Mouse (Mus musculus): ENCODE measurements around the gene Grsf1.

The Grsf1 gene

GRCm38 (mm10) chr5:88631545-88631944, 44.4 kb downstream of the Grsf1 start:
- DNase-seq (ENCODE audit: low read depth in 2 of 2, low spot score in 2 of 2), result no peak

DNA sequence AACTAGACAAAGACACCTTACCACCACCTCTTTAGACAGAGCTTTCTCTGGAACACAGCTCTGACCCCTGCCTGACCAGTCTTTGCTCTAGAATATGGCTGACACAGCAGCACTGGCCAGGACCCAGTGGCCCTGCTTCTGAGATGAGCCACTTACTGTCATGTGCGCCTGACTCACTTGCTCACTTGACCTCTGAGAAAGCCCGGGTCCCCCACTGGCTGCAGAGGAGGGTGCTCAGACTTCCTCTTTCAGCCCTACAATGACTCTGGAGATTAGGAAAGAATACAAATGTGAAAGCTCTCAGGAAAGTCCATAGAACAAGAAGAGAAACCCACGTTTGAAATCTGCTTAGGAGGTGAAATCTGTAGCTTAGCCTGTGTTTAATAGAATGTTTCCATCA, 45.1 kb downstream of the Grsf1 start:
- DNase-seq (ENCODE audit: low read depth in 2 of 2, low spot score in 2 of 2), result no peak

GRCm38 (mm10) chr5:88629987-88630386, 46.0 kb downstream of the Grsf1 start:
- DNase-seq (ENCODE audit: low read depth in 2 of 2, low spot score in 2 of 2), result no peak

DNA sequence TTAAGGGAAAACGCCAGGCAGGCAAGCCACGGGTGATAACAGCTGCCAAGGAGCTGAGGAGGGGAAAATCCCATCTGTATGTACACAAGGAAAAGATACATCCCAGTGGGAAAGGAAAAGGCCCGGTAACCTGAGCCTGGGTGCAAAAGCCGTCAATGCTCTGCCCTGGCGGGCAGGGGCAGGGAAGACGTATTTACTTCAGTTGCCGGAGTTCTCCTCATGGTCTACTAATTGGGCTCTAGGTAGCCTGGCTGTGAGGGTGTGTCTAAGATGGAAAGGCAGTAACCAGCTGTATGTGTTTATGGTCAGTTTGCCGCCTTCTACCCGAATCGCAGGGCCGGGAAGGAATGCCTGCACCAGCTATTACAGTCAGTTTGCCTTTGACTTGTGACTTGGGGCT, 46.8 kb downstream of the Grsf1 start:
- no peak for DNase-seq (ENCODE audit: low read depth in 2 of 2, low spot score in 2 of 2)

DNA sequence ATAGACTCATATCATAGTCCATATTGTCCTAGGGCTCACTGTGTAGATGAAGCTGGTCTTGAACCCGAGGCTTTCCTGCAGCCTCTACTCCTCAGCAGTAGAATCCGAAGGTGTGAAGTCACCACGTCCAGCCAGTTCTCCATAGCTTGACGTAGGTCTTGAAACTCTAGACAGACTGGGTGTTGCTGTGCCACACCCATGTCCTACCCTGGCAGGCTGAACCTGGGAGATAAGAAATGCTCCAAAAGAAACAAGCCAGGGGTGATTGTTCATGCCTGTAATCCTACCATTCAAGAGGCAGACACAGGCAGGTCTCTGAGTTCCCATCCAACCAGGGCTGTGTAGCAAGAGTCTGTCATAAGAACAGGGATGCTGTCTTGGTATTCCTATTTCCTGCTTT, 48.4 kb downstream of the Grsf1 start:
- no peak for DNase-seq (ENCODE audit: low read depth in 2 of 2, low spot score in 2 of 2)

- no peak for DNase-seq (ENCODE audit: low read depth in 2 of 2, low spot score in 2 of 2)
Measured at GRCm38 (mm10) chr5:88616988-88617387, 59.0 kb downstream of the Grsf1 start.

- no peak for DNase-seq (ENCODE audit: low read depth in 2 of 2, low spot score in 2 of 2)
Measured at GRCm38 (mm10) chr5:88614129-88614528, 61.8 kb downstream of the Grsf1 start.

Measured in CD8-positive naive resting alpha-beta T cell, adult 2 months (primary cell).